ENCODE assay signal across 29 mouse cellular contexts in the genomic region with DNA sequence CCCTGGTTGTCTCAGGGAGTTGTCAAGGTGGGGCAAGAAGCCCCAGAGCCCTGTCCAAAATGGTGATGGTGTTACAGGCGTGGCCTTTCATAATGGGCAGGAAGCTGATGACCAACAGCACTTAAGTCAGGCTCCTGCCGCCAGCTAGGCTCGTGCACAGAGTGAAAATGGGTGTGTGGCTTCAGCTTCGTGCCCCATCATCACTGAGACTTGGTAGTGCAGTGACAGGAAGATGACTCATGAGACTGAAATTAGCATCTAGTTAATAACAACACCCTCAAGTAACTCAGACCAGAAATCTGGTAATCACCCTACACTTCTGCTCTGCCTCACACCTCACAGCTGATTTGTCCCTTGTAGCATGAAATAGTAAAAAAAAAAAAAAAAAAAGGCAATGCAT. TPM values are rescaled to one million over a fixed set of nuclear protein-coding genes. Genes with fewer than 3 reads are reported as not detected.
DNase-seq lines count a peak whose midpoint lies in the region; ATAC-seq and TF ChIP-seq lines count a peak whose summit lies in the region.
"Had no signal": no experiment of that assay in that cellular context is flagged by ENCODE, and none has a peak within 500 bp of the region (broad histone marks: within the 10 kb centered on the region; RNA-seq: fewer than 3 reads in every experiment).

No protein-coding gene starts in this region.

- H3K9me3 ChIP-seq in megakaryocyte, embryonic 14.5 days, result no peaks in the 10 kb centered on the region
- H3K9me3 ChIP-seq in midbrain, embryonic 10.5 days (replicated peaks), result no peaks in the 10 kb centered on the region
- no peaks in the 10 kb centered on the region for H3K9me3 ChIP-seq in forebrain, postnatal 0 days (ENCODE audit: low read length)
- H3K9me3 ChIP-seq: embryonic facial prominence, embryonic 12.5 days; forebrain, embryonic 12.5 days; heart, embryonic 10.5 days; kidney, embryonic 15.5 days; limb, embryonic 13.5 days; liver, embryonic 13.5 days; midbrain, embryonic 12.5 days; neural tube, embryonic 12.5 days had no signal

- peaks cover 8% of the 10 kb centered on the region for H3K27me3 ChIP-seq in megakaryocyte, embryonic 14.5 days (replicated peaks)
- no peaks in the 10 kb centered on the region for H3K27me3 ChIP-seq in midbrain, embryonic 10.5 days (ENCODE audit: low read depth, poor library complexity, severe bottlenecking)
- H3K27me3 ChIP-seq in forebrain, postnatal 0 days (ENCODE audit: insufficient read depth, low read length), result no peaks in the 10 kb centered on the region
- H3K27me3 ChIP-seq: embryonic facial prominence, embryonic 12.5 days; forebrain, embryonic 12.5 days; kidney, embryonic 15.5 days; limb, embryonic 13.5 days; liver, embryonic 13.5 days; midbrain, embryonic 12.5 days; neural tube, embryonic 12.5 days had no signal

- no peaks in the 10 kb centered on the region for H3K36me3 ChIP-seq in megakaryocyte, embryonic 14.5 days (replicated peaks; ENCODE audit: low read length)
- H3K36me3 ChIP-seq in midbrain, embryonic 10.5 days, result no peaks in the 10 kb centered on the region
- H3K36me3 ChIP-seq in forebrain, postnatal 0 days (ENCODE audit: insufficient read depth), result no peaks in the 10 kb centered on the region
- H3K36me3 ChIP-seq: embryonic facial prominence, embryonic 12.5 days; forebrain, embryonic 12.5 days; heart, embryonic 10.5 days; kidney, embryonic 15.5 days; limb, embryonic 13.5 days; liver, embryonic 13.5 days; midbrain, embryonic 12.5 days; neural tube, embryonic 12.5 days had no signal

- no peak for TF ChIP-seq CTCF in forebrain, postnatal 0 days (IDR thresholded peaks at IDR 0.05; ENCODE audit: low read depth)

- no peak for ATAC-seq in forebrain, postnatal 0 days
- ATAC-seq: hindbrain, postnatal 0 days; intestine, postnatal 0 days had no signal

- peaks cover 50% of the 10 kb centered on the region for H3K4me1 ChIP-seq in megakaryocyte, embryonic 14.5 days
- no peaks in the 10 kb centered on the region for H3K4me1 ChIP-seq in midbrain, embryonic 10.5 days
- no peaks in the 10 kb centered on the region for H3K4me1 ChIP-seq in forebrain, postnatal 0 days (ENCODE audit: insufficient read depth)
- H3K4me1 ChIP-seq: embryonic facial prominence, embryonic 12.5 days; forebrain, embryonic 12.5 days; heart, embryonic 10.5 days; kidney, embryonic 15.5 days; limb, embryonic 13.5 days; midbrain, embryonic 12.5 days; neural tube, embryonic 12.5 days had no signal

- peak; percentile 65 for DNase-seq in 3134 (ENCODE audit: extremely low read depth, insufficient read length, low spot score)
- peak; percentile 43 for DNase-seq in A20 (ENCODE audit: low read depth, low spot score)
- DNase-seq in Muller cell, postnatal 12 days (ENCODE audit: inconsistent ontology term), result peak; percentile 12
- DNase-seq in midbrain, embryonic 10.5 days (ENCODE audit: low spot score), result no peak
- no peak for DNase-seq in adrenal gland, postnatal 25 days
- DNase-seq in thymus, postnatal 36 days, result no peak
- DNase-seq in forebrain, postnatal 0 days, result no peak
- DNase-seq: adrenal gland, postnatal 14 days; cerebellum, adult 9-10 months; gastrocnemius, adult 2 months; kidney, postnatal 36 days; liver, embryonic 13.5 days; lung, embryonic 14.5 days; lung, postnatal 36 days; thymus, postnatal 4 days had no signal

- WGBS in midbrain, embryonic 10.5 days, result 88% methylated on average over 4 of the region's 4 CpGs
- WGBS in forebrain, postnatal 0 days, result 83% methylated on average over 4 of the region's 4 CpGs

- H3K27ac ChIP-seq in midbrain, embryonic 10.5 days (replicated peaks), result no peak overlapping the region
- H3K27ac ChIP-seq in forebrain, postnatal 0 days (ENCODE audit: low read depth, low read length), result no peak overlapping the region
- H3K27ac ChIP-seq: embryonic facial prominence, embryonic 12.5 days; forebrain, embryonic 12.5 days; gastrocnemius, adult 2 months; heart, embryonic 10.5 days; hindbrain, postnatal 0 days; kidney, embryonic 15.5 days; limb, embryonic 13.5 days; liver, embryonic 13.5 days; midbrain, embryonic 12.5 days; neural tube, embryonic 12.5 days had no signal

- peak overlapping the region; percentile 74 for H3K4me3 ChIP-seq in megakaryocyte, embryonic 14.5 days (replicated peaks)
- H3K4me3 ChIP-seq in midbrain, embryonic 10.5 days, result no peak overlapping the region
- H3K4me3 ChIP-seq in forebrain, postnatal 0 days (ENCODE audit: low read depth, low read length), result no peak overlapping the region
- H3K4me3 ChIP-seq: embryonic facial prominence, embryonic 12.5 days; erythroblast, embryonic 14.5 days; forebrain, embryonic 12.5 days; gastrocnemius, adult 2 months; heart, embryonic 10.5 days; kidney, embryonic 15.5 days; limb, embryonic 13.5 days; liver, embryonic 13.5 days; midbrain, embryonic 12.5 days; neural tube, embryonic 12.5 days had no signal

- H3K9ac ChIP-seq in forebrain, postnatal 0 days, result no peak overlapping the region
- H3K9ac ChIP-seq: embryonic facial prominence, embryonic 12.5 days; forebrain, embryonic 12.5 days; kidney, embryonic 15.5 days; limb, embryonic 13.5 days; liver, embryonic 13.5 days; lung, embryonic 14.5 days; midbrain, embryonic 12.5 days; neural tube, embryonic 12.5 days had no signal

- H3K4me2 ChIP-seq in forebrain, postnatal 0 days (ENCODE audit: low read depth), result no peak overlapping the region
- H3K4me2 ChIP-seq: embryonic facial prominence, embryonic 12.5 days; forebrain, embryonic 12.5 days; kidney, embryonic 15.5 days; limb, embryonic 13.5 days; liver, embryonic 13.5 days; lung, embryonic 14.5 days; midbrain, embryonic 12.5 days; neural tube, embryonic 12.5 days had no signal

RNA-seq across cellular contexts. Expression of gene Ahctf1, which starts 25.4 kb away (rescaled TPM):
- polyA plus RNA-seq in megakaryocyte, embryonic 14.5 days (2012; ENCODE audit: insufficient read depth, low replicate concordance), result 3.5 and 10.5 TPM in 2 replicates
- polyA plus RNA-seq in midbrain, embryonic 10.5 days (2016; fragmentation: Nextera tagmentation; extraction: Ambion mirVana), result 27.3 and 28.1 TPM in 2 replicates
- total RNA-seq in adrenal gland, postnatal 25 days (2021), result 38.1 and 41.6 TPM in 2 replicates
- 35.2 and 41.8 TPM in 2 replicates for total RNA-seq in forebrain, postnatal 0 days (2014; rRNA removed)
- 5.2 and 8.0 TPM in 2 replicates for polyA plus RNA-seq in forebrain, postnatal 0 days (2015; fragmentation: Nextera tagmentation; extraction: Ambion mirVana)

RNA-seq across cellular contexts. Expression of gene Gm10518, which starts 25.7 kb away (rescaled TPM):
- not detected in 2 replicates for polyA plus RNA-seq in megakaryocyte, embryonic 14.5 days (2012; ENCODE audit: insufficient read depth, low replicate concordance)
- 0.10 and 0.31 TPM in 2 replicates for polyA plus RNA-seq in midbrain, embryonic 10.5 days (2016; fragmentation: Nextera tagmentation; extraction: Ambion mirVana)
- not detected in 2 replicates for total RNA-seq in adrenal gland, postnatal 25 days (2021)
- total RNA-seq in forebrain, postnatal 0 days (2014; rRNA removed), result not detected in 2 replicates
- not detected in 2 replicates for polyA plus RNA-seq in forebrain, postnatal 0 days (2015; fragmentation: Nextera tagmentation; extraction: Ambion mirVana)
- total RNA-seq: adrenal gland, postnatal 14 days; gastrocnemius, adult 2 months; gastrocnemius, postnatal 4 days; left cerebral cortex, postnatal 25 days had no signal
- polyA plus RNA-seq: embryonic facial prominence, embryonic 12.5 days; erythroblast, embryonic 14.5 days; heart, embryonic 16.5 days; intestine, postnatal 0 days; kidney, embryonic 15.5 days; lung, embryonic 14.5 days had no signal

Comparison
In these comparisons a context has a peak if more than half of its experiments do, and no peak if none do; other contexts are left out.
1. DNase-seq: peak in 3134 (single experiment), A20 (single experiment) and Muller cell, postnatal 12 days (single experiment); none in midbrain, embryonic 10.5 days (single experiment), adrenal gland, postnatal 25 days (single experiment), thymus, postnatal 36 days (0 of 2) and forebrain, postnatal 0 days (single experiment).